Mouse (Mus musculus): Measurements from ENCODE around the gene Ppp4r3a. TPM values are rescaled to one million over a fixed set of nuclear protein-coding genes. Genes with fewer than 3 reads are reported as not detected.
"Not testable (repeated sequence)": the region's sequence is repeated elsewhere in the genome, so short reads cannot be mapped to it uniquely, and the experiment has no call there.

Ppp4r3a gene
- total RNA-seq (2022), result 10 to 100 TPM; 13.6 to 18.2 (median 15.9) TPM

GRCm38 (mm10) chr12:101083076-101083838 lies at the start of gene Ppp4r3a:
Gene Ppp4r3a, minus strand, starts transcription at chr12:101083702.
- peak; percentile 88 to 89 for DNase-seq (ENCODE audit: low spot score in 2 of 2)

GRCm38 (mm10) chr12:101123013-101123412 lies 39.5 kb upstream of the Ppp4r3a start:
- DNase-seq (ENCODE audit: low spot score in 2 of 2), result no peak

GRCm38 (mm10) chr12:101122066-101122465 lies 38.6 kb upstream of the Ppp4r3a start:
- DNase-seq (ENCODE audit: low spot score in 2 of 2), result not testable (repeated sequence)

- not testable (repeated sequence) for DNase-seq (ENCODE audit: low spot score in 2 of 2)
Observed at GRCm38 (mm10) chr12:101109794-101110585, 26.5 kb upstream of the Ppp4r3a start.

DNA sequence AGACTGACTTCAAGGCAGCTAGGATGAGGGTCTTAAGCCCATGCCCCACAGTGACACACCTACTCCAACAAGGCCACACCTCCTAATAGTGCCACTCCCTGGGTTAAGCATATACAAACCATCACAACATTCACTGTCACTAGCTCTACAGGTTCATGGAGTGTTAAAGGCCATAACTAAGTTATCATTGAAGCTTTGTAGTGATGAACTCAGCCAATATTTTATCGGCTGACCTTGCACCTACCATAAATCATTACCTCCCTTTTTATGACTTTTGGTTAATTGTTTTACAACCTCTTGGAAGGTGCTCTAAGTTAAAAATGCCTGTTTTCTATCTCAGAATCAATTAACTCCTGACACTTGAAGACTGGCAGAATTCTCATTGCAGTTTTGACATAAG lies 24.2 kb upstream of the Ppp4r3a start:
- DNase-seq (ENCODE audit: low spot score in 2 of 2), result no peak

DNA sequence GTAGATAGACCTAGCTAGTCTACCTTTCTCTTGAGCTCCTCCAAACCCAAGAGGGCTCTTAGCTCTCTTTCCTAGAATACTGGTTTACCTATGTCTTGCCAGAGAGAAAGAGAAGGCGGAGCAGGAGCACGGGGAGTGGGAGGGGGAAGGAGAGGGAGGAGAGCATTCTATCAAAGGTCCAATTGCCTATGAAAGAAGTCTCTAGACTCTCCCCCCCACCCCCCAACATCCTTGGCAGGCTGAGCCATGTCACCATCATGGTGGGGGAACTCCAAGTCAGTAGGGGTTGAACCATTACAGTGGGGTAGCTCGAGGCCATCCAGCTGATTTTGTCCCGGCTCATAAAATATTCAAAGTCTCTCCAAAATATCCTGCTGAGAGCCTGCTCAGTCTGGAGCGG lies 22.1 kb upstream of the Ppp4r3a start:
- DNase-seq (ENCODE audit: low spot score in 2 of 2), result no peak

DNA sequence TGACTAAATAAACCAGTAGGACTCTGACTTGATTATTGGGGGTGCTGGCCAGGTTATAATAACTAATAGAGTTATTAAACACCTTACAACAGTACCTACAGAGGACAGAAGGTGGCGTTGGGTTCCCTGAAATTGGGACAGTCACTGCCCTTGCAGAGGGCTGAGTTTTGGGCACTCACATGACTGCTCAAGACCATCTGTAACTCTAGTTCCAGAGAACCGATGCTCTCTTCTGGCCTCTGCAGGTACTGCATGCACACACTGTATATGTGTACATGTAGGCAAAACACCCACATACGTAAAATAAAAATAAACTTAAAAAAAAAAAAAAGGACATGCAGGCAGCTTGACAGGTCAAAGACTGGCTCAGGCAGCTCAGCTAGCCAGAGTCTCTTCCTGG lies 19.1 kb upstream of the Ppp4r3a start:
- no peak for DNase-seq (ENCODE audit: low spot score in 2 of 2)

DNA sequence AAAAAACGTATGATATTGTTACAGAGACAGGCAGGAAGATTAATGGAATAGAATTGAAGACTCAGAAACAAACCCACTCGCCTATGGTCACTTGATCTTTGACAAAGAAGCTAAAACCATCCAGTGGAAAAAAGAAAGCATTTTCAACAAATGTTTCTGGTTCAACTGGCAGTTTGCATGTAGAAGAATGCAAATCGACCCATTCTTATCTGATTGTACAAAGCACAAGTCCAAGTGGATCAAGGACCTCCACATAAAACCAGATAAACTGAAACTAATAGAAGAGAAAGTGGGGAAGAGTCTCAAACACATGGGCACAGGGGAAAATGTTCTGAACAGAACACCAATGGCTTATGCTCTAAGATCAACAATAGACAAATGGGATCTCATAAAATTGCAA lies 10.2 kb upstream of the Ppp4r3a start:
- not testable (repeated sequence) for DNase-seq (ENCODE audit: low spot score in 2 of 2)

DNA sequence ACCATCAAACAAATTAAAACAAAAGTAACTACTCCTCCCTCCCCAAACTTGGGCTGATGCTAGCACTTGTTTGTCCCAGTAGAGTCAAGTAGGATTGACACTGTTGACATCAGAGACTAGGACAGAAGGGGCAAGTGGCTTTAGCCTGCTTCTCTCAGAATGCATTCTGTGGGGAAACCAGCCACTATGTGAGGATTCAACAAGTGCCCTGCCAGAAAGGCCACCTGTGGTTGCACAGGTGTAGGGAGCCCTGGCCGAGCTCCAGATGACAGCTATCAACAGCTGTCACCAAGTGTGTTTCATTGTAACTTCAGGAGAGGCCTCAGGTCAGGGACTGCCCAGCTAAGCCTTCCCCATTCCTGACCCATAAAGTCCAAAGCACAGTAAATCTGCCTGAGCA lies 6.5 kb upstream of the Ppp4r3a start:
- no peak for DNase-seq (ENCODE audit: low spot score in 2 of 2)

- no peak for DNase-seq (ENCODE audit: low spot score in 2 of 2)
Observed at GRCm38 (mm10) chr12:101087406-101087805, 3.9 kb upstream of the Ppp4r3a start.

DNA sequence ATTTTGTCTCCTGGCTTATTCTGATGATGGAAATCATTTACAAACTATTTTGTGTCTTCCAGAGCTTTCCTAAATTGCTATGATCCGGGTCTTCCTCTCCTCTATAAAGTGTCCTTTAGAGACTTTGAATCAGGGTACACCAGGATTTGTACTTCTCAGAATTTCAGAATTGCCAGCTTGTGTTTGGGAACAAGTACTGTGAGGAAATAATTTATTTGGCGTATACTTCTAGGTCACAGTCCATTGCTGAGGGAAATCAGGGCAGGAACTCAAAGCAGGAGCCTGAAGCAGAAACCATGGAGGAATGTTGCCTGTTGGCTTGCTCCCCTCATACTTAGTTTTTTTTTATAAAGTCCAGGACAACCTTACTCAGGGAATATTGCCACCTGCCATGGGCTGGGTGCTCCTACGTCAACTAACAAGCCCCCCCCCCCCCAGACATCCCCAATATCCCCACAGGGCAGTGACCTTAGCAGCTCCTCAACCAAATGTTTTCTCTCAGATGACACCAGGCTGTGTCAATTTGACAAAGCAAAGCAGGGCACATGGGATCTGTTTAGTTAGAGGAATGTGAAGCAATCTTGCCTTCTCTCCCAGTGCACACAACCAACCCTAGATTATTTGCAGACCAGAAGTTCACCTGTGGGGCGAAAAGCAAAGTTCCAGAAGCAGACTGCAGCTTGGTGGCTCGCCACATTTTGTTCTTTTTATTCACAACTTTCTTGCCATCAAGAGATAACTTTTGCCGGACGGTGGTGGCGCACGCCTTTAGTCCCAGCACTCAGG lies 1.6 kb upstream of the Ppp4r3a start:
- DNase-seq (ENCODE audit: low spot score in 2 of 2), result no peak

DNA sequence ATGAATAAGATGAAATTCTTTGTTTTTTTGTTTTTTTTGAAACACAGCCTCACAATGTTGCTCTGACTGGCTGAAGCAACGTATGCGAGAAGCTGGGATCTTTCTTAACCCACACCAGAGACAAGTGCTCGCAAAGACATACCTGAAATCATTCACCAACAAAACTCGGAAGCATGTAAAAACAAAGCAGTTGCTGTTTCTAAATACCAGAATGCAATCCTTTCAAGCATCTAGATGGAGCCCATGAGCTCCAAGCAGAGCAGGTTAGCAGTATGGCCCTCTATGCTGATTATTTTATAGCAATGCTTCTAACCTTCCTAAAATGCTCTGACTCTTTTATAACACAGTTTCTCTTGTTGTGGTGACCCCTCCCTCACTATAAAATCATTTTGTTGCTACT lies 735 bp upstream of the Ppp4r3a start:
- DNase-seq (ENCODE audit: low spot score in 2 of 2), result no peak

DNA sequence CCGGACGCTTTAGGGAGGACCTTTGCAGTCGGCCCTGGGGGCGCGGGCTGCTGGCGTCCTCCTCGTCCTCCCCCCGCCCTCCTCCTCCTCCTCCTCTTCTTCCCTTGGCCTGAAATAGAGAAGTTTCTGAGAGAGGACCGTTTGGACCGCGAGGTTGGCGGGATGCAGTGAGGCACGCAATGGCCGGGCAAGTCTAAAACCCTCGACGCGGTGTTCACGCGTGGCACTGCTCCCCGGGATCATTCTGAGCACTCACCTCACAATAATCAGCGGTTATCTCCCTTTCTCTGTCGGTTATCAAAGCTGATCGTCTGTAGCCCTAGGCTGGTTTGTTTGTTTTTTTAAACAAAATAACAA lies 315 bp upstream of the Ppp4r3a start:
- no peak for DNase-seq (ENCODE audit: low spot score in 2 of 2)

GRCm38 (mm10) chr12:101082296-101083075 lies 1.0 kb downstream of the Ppp4r3a start:
- peak; percentile 20 to 25 for DNase-seq (ENCODE audit: low spot score in 2 of 2)

DNA sequence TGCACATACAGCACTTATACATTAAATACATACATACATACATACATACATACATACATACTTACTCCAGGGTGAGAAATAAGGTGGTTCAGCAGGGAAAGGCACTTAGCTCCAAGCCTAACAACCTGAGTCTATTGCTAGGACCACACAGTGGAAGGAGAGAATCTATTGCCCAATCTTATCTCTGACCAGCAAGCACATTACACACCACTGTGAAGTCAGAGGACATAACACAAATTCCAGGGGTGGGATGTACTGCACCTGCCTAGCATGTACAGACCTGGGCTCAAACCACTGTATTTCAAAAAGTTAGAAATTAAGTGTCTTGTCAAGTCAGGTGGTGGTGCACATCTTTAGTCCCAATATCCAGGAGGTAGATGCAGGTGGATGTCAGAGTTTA lies 5.5 kb downstream of the Ppp4r3a start:
- DNase-seq (ENCODE audit: low spot score in 2 of 2), result no peak

DNA sequence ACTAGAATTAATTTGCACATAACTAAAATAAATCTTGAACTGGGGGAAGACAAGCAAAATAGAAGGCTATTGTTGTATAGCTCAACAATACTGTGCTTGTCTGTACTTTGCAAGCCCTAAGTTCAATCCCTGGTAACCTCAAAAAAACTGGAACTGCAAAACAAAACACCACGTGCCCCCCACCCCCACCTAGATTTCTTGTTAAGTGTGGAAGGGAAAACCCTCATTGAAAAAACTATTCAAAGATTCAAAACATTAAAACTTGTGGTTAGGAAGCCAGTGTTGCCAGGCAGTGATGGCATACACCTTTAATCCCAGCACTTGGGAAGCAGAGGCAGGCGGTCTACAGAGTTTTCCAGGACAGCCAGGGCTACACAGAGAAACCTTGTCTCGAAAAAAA lies 8.1 kb downstream of the Ppp4r3a start:
- DNase-seq (ENCODE audit: low spot score in 2 of 2), result no peak

GRCm38 (mm10) chr12:101074821-101075429 lies 8.6 kb downstream of the Ppp4r3a start:
- no peak for DNase-seq (ENCODE audit: low spot score in 2 of 2)

- DNase-seq (ENCODE audit: low spot score in 2 of 2), result no peak
Observed at GRCm38 (mm10) chr12:101069813-101070212, 13.7 kb downstream of the Ppp4r3a start.

DNA sequence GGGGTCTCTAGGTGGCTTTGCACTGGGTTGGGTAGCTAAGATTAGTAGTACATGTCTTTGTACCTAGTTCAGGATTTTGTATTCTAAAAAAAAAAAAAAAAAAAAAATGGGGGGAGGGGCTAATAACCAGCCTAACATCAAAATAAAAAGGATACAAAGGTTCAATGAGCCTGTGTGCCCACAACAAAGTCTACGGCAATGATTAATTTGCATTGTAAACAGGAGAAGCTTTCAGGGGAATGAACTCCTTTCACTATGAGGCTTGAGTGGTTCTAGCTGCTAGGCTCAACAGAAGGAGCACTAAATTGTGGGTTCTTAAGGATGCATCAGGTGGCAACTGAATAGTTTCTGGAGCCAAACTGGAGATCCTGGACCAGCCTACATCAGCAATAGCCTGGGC lies 17.2 kb downstream of the Ppp4r3a start:
- no peak for DNase-seq (ENCODE audit: low spot score in 2 of 2)

GRCm38 (mm10) chr12:101039956-101040355 lies 43.5 kb downstream of the Ppp4r3a start:
- DNase-seq (ENCODE audit: low spot score in 2 of 2), result no peak
